Mouse (Mus musculus) testis, adult 2 months (tissue): Measurements from ENCODE around the gene Rhot2.

Experiments used
- CTCF ChIP-seq: fragments of 200-500 bp; IDR thresholded peaks from 2 replicates; pipeline ENCODE4 v1.5.1; 2012; ENCODE audit warnings: low read depth, mild to moderate bottlenecking, inconsistent platforms, low read length, moderate library complexity; ENCODE audit not compliant: control insufficient read depth, insufficient read depth, insufficient replicate concordance
- POLR2A ChIP-seq: fragments of 200-500 bp; IDR thresholded peaks from 2 replicates; pipeline ENCODE4 v1.6.1; 2012; ENCODE audit warnings: low read depth, mild to moderate bottlenecking, inconsistent platforms, low read length, moderate library complexity; ENCODE audit not compliant: control insufficient read depth

DNA sequence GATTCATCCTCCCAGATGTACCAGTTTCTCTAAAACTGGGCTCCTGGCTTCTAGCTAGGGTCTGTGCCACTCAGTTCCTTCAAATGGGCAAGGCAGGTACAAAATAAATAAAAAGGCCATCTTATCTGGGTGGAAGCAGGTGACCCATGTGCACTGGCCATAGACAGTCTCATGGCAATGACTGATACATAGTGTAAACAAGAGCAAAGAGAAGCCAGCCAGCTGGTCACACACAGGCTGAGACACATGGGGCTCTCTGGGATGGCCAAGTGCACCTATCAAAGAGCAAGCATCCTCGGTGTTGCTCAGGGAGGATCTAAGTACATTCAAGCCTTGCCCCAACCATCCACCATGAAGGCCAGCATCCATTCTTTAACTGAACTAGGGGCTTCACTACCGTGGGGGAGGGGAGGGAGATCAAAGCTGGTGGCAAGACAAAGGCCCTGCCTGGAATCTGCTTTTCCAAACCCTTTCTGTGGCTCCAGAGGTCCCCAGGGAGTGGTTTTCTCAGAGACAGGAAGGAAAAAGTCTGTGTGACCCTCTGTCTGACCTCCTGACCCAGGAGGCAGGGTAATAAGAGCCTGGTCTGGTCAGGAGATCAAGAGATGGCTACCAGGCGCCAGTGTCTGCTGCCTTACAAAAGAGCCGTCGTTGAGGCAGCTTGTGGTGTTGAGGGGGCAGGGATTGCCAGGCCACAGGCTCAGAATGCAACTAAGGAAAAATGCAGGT, 36.4 kb upstream of the Rhot2 start:
- TF ChIP-seq CTCF (no peak), POLR2A (no peak)
